Mouse (Mus musculus) kidney, embryonic 14.5 days (tissue): ENCODE measurements around the gene Ccdc33. TPM values are rescaled to one million over a fixed set of nuclear protein-coding genes. Genes with fewer than 3 reads are reported as not detected.

ENCODE experiments used
- ATAC-seq: fragments of 200-750 bp; cut with Nextera tagmentation; 2 replicates; pipeline ENCODE4 v1.8.0; 2017; ENCODE audit warnings: moderate number of reproducible peaks, mild to moderate bottlenecking, moderate TSS enrichment, moderate library complexity; ENCODE audit not compliant: low FRiP score, low TSS enrichment
- H3K27ac ChIP-seq: fragments of 300-500 bp; sonication (generic); 2 replicates; pipeline ENCODE4 v1.5.1; 2014; ENCODE audit warnings: low read depth, mild to moderate bottlenecking, low read length, moderate library complexity, mixed read lengths
- H3K27me3 ChIP-seq: fragments of 300-500 bp; sonication (generic); 2 replicates; pipeline ENCODE4 v1.6.1; 2014; ENCODE audit warnings: mild to moderate bottlenecking, low read length; ENCODE audit not compliant: control insufficient read depth, insufficient read depth
- H3K36me3 ChIP-seq: fragments of 300-500 bp; sonication (generic); 2 replicates; pipeline ENCODE4 v1.6.1; 2014; ENCODE audit warnings: low read length, mixed read lengths; ENCODE audit not compliant: control insufficient read depth, insufficient read depth
- H3K4me1 ChIP-seq: fragments of 300-500 bp; sonication (generic); 2 replicates; pipeline ENCODE4 v1.6.1; 2014; ENCODE audit warnings: low read length, mixed read lengths; ENCODE audit not compliant: control insufficient read depth, insufficient read depth
- H3K4me2 ChIP-seq: fragments of 300-500 bp; sonication (generic); replicated peaks from 2 replicates; pipeline ENCODE4 v1.6.1; 2014; ENCODE audit warnings: low read depth, mild to moderate bottlenecking, low read length
- H3K4me3 ChIP-seq: fragments of 300-500 bp; sonication (generic); 2 replicates; pipeline ENCODE4 v1.5.1; 2014; ENCODE audit warnings: mild to moderate bottlenecking, low read length
- H3K9ac ChIP-seq: fragments of 300-500 bp; sonication (generic); 2 replicates; pipeline ENCODE4 v1.6.1; 2014; ENCODE audit warnings: low read depth, mild to moderate bottlenecking, low read length, moderate library complexity
- H3K9me3 ChIP-seq: fragments of 300-500 bp; sonication (generic); 2 replicates; pipeline ENCODE4 v1.6.1; 2016; ENCODE audit warnings: low read length; ENCODE audit not compliant: control insufficient read depth
- WGBS: fragments of 180-500 bp; shearing (Covaris S2); extraction: QIAGEN DNeasy Blood & Tissue Kit; methylation state at CpG from one replicate; pipeline ENCODE4 v1.1.7; 2014; 5-methylcytosine and 5-hydroxymethylcytosine counted together
- polyA plus RNA-seq: library from polyadenylated mRNA; unstranded; fragments of >200 nt; fragmentation: Nextera tagmentation; extraction: Ambion mirVana; gene quantifications from 2 replicates; pipeline ENCODE4 v1.2.1, GENCODE M21; 2014

Ccdc33 gene
- polyA plus RNA-seq, 1 experiment from 2014 or later: 0.57 TPM

- H3K9ac ChIP-seq: no peak overlapping the region
- H3K27me3 ChIP-seq: no peaks in the 10 kb centered on the region
- no peaks in the 10 kb centered on the region for H3K9me3 ChIP-seq
- H3K36me3 ChIP-seq: no peaks in the 10 kb centered on the region
- WGBS: 72% methylated on average over 5 of the region's 5 CpGs
- H3K4me2 ChIP-seq: no peak overlapping the region
- no peak for ATAC-seq
- H3K4me3 ChIP-seq: no peak overlapping the region
- H3K27ac ChIP-seq: no peak overlapping the region
- no peaks in the 10 kb centered on the region for H3K4me1 ChIP-seq
These were observed 89.8 kb downstream of the Ccdc33 start for GRCm38 (mm10) chr9:58028841-58029240.

DNA sequence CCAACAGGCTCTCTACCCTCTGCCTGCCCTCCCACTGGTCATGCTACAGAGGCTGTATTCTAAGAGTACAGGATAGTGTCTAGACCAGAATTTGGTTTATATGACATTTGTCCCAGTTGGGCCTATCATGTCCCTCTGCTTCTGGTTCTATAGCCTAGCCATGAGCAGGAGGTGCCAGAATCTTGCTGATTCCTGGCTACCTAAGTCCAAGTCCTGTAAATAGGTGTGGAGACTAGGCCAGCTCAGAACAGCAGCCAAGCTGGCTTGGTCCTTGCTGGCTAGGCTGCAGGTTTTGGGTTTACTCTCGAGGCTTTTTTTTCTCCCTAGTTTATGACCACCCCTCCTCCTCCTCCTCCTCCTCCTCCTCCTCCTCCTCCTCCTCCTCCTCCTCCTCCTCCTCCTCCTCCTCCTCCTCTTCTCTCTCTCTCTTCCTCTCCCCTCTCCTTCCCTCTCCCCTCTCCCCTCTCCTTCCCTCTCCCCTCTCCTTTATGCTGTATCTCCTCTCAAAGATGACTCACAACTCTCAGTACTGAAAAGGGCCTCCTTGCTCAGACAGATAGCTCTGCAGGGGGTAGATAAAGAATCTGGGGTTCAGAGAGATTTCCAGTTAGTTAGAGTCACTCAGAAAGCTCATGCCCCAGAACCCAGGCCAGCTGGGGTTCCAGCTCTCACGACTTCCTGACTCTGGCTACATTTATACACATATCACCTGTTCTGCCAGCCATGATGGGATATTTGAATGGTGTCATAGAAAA, 91.0 kb downstream of the Ccdc33 start:
- no peaks in the 10 kb centered on the region for H3K9me3 ChIP-seq
- H3K36me3 ChIP-seq: no peaks in the 10 kb centered on the region
- 24% methylated on average over 2 of the region's 2 CpGs for WGBS
- no peak overlapping the region for H3K4me2 ChIP-seq
- H3K9ac ChIP-seq: no peak overlapping the region
- ATAC-seq: no peak
- H3K27me3 ChIP-seq: no peaks in the 10 kb centered on the region
- H3K27ac ChIP-seq: no peak overlapping the region
- H3K4me3 ChIP-seq: no peak overlapping the region
- H3K4me1 ChIP-seq: no peaks in the 10 kb centered on the region

DNA sequence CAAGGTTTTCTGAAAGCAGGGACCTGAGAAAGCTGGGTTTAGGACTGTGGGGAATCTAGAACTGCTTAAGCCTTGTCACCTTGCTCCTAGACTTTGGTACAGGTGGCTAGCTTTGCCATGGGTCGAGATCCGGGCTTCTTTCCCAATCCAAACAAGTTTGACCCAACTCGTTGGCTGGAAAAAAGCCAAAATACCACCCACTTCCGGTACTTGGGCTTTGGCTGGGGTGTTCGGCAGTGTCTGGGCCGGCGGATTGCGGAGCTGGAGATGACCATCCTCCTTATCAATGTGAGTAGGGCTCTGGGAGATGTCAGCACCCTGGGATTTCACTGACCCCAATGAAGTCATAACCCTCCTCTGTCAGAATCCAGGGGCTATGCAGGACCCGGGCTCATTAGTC, 92.6 kb downstream of the Ccdc33 start:
- ATAC-seq: no peak
- WGBS: 90% methylated on average over 9 of the region's 9 CpGs

DNA sequence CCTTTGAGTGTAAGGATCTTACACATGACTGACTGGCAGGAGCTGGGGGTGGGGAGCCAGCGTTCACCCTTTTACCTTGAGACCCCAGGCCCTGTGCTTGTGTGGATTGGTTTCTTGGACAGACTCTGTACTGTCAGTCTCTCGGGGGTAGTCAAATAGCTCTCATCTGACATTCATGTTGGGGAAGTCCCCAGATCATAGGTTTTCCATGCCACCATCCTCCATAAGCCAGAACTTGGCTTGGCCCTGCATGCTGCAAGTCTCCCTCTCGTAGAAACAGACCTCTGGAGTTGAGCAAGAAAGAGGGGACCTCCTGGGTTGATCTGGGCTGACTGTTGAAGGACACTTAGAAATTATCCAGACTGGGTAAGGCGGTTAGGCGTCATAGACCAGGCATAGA, 100.2 kb downstream of the Ccdc33 start:
- Histone ChIP-seq H3K9ac (no peak overlapping the region), H3K4me1 (no peaks in the 10 kb centered on the region), H3K4me2 (no peak overlapping the region), H3K27me3 (no peaks in the 10 kb centered on the region), H3K27ac (no peak overlapping the region), H3K4me3 (no peak overlapping the region), H3K36me3 (no peaks in the 10 kb centered on the region), H3K9me3 (no peaks in the 10 kb centered on the region)
- no peak for ATAC-seq
- 83% methylated on average over 5 of the region's 5 CpGs for WGBS

More for the DNA sequence above, 92.6 kb downstream of the Ccdc33 start:
- no peak overlapping the region for H3K4me3 ChIP-seq
- no peaks in the 10 kb centered on the region for H3K4me1 ChIP-seq
- H3K9ac ChIP-seq: no peak overlapping the region
- no peak overlapping the region for H3K27ac ChIP-seq
- H3K9me3 ChIP-seq: no peaks in the 10 kb centered on the region
- no peak overlapping the region for H3K4me2 ChIP-seq
- H3K27me3 ChIP-seq: no peaks in the 10 kb centered on the region
- H3K36me3 ChIP-seq: no peaks in the 10 kb centered on the region

DNA sequence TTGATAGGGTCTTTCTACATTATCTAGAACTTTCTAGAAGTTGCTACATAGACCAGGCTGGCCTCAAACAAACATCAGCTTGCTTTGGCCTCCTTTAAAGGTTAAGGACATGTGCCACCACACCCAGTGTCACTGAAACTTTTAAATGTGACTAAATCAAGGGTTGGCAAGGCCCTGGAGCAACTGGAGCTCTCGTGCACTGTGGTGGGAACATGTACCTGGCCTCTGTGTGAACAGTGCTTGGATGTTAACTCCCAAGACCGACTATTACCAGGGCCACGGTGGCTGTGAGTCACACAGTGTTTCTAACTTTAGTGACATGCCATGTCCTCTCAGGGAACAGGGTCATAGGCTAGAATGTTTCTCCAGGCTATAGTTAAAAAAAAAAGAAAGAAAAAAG, 101.7 kb downstream of the Ccdc33 start:
- Histone ChIP-seq H3K4me2 (no peak overlapping the region), H3K4me3 (no peak overlapping the region), H3K36me3 (no peaks in the 10 kb centered on the region), H3K9me3 (no peaks in the 10 kb centered on the region), H3K27me3 (no peaks in the 10 kb centered on the region), H3K9ac (no peak overlapping the region), H3K4me1 (no peaks in the 10 kb centered on the region), H3K27ac (no peak overlapping the region)
- 81% methylated on average over 3 of the region's 3 CpGs for WGBS
- ATAC-seq: no peak

- no peak for ATAC-seq
- Histone ChIP-seq H3K27ac (no peak overlapping the region), H3K4me2 (no peak overlapping the region), H3K36me3 (no peaks in the 10 kb centered on the region), H3K27me3 (no peaks in the 10 kb centered on the region), H3K9ac (no peak overlapping the region), H3K4me3 (no peak overlapping the region), H3K4me1 (peaks cover 9% of the 10 kb centered on the region), H3K9me3 (no peaks in the 10 kb centered on the region)
- 87% methylated on average over 6 of the region's 6 CpGs for WGBS
These were observed 102.8 kb downstream of the Ccdc33 start for GRCm38 (mm10) chr9:58015856-58016255.

DNA sequence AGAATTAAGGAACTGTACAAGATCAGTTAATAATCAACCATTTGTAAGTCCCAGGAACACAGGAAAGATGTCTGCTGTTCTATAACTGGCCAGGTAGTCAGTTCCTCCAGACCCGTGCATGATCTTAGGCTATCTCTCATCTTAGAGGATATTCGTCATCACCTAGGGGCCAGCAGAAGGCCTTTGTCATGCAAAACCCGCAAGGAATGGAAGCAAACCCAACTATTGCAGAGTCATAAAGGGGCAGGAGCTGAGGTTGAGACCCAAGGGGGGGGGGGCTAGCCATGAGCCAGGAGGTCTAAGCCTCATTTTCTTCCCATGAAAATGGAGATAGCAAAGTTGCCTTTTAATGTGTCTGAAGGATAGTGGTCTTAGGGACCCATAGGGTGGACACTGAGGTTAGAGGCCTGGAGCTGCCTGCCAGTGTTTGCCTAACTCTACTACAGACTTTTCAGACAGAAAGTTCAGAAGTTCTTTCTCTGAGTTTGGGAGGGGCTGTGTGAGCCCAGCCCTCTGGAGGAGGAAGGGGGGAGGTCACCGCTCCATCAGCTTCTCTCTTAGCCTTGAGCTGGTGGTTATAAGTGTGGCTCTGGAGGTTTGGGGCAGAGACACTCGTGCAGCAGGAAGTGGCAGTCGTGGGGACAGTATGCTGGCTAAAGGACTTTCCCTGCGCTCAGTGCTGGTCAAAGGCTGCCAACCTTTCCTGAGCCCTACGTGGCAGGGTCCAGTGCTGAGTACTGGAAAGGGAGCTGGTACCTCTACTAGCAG, 104.0 kb downstream of the Ccdc33 start:
- Histone ChIP-seq H3K4me1 (peaks cover 11% of the 10 kb centered on the region), H3K9ac (no peak overlapping the region), H3K4me2 (no peak overlapping the region), H3K27me3 (no peaks in the 10 kb centered on the region), H3K9me3 (no peaks in the 10 kb centered on the region), H3K27ac (no peak overlapping the region), H3K4me3 (no peak overlapping the region), H3K36me3 (no peaks in the 10 kb centered on the region)
- WGBS: 46% methylated on average over 8 of the region's 8 CpGs
- ATAC-seq: 0 out of 2 replicates have a peak, but pooled peaks have one; percentile 8

- no peak overlapping the region for H3K9ac ChIP-seq
- 13% methylated on average over 2 of the region's 2 CpGs for WGBS
- no peaks in the 10 kb centered on the region for H3K36me3 ChIP-seq
- H3K9me3 ChIP-seq: no peaks in the 10 kb centered on the region
- peaks cover 22% of the 10 kb centered on the region for H3K4me1 ChIP-seq
- no peak overlapping the region for H3K4me3 ChIP-seq
- ATAC-seq: 0 out of 2 replicates have a peak, but pooled peaks have one; percentile 13
- no peaks in the 10 kb centered on the region for H3K27me3 ChIP-seq
- no peak overlapping the region for H3K4me2 ChIP-seq
- H3K27ac ChIP-seq: no peak overlapping the region
These were observed 105.7 kb downstream of the Ccdc33 start for GRCm38 (mm10) chr9:58012935-58013334.

DNA sequence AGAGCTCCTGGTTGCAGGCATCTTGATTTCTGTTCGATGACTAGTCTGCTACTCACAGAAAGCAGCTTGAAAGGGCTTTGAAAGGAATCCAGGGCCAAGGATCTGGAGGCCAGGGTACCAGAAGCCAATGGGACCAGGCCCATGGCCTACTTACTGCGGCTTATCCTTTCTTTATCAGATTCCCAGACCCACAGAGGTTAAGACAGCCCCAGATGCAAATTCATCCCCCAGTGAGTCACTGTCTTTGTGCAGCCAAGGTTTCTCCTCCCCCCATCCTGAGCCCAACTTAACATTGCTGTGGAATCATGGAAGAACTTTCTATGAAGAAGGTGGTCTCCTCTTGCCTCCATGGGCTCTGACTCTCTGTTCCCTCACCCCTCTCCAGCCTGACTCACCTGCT, 106.1 kb downstream of the Ccdc33 start:
- no peaks in the 10 kb centered on the region for H3K9me3 ChIP-seq
- H3K27me3 ChIP-seq: no peaks in the 10 kb centered on the region
- WGBS: 72% methylated on average over 2 of the region's 2 CpGs
- no peak overlapping the region for H3K27ac ChIP-seq
- no peaks in the 10 kb centered on the region for H3K36me3 ChIP-seq
- H3K4me2 ChIP-seq: no peak overlapping the region
- H3K9ac ChIP-seq: no peak overlapping the region
- peaks cover 22% of the 10 kb centered on the region for H3K4me1 ChIP-seq
- ATAC-seq: no peak
- H3K4me3 ChIP-seq: no peak overlapping the region
